Mouse (Mus musculus) brown adipose tissue, adult 24 weeks (tissue): Measurements from ENCODE around the gene Tmem45a2. TPM values are rescaled to one million over a fixed set of nuclear protein-coding genes. Genes with fewer than 3 reads are reported as not detected.

Source experiments
- H3K27ac ChIP-seq: fragments of 200-500 bp; replicated peaks from 2 replicates; pipeline ENCODE4 v1.5.1; 2012; ENCODE audit warnings: low read depth, mild to moderate bottlenecking, low read length
- H3K4me1 ChIP-seq: fragments of 200-500 bp; 2 replicates; pipeline ENCODE4 v1.6.1; 2012; ENCODE audit warnings: low read length, mixed read lengths; ENCODE audit not compliant: control insufficient read depth, insufficient read depth, insufficient read length
- H3K4me3 ChIP-seq: fragments of 200-500 bp; 2 replicates; pipeline ENCODE4 v1.5.1; 2012; ENCODE audit warnings: low read depth, mild to moderate bottlenecking, low read length, moderate library complexity; ENCODE audit not compliant: insufficient read depth
- polyA plus RNA-seq: library from polyadenylated mRNA; stranded (reverse); fragments of >200 nt; gene quantifications from 2 replicates; pipeline ENCODE4 v1.2.4, GENCODE M21; 2012; ENCODE audit not compliant: missing spikeins, insufficient read depth, insufficient read length

Gene Tmem45a2
- polyA plus RNA-seq: not detected in 2 replicates

- Histone ChIP-seq H3K4me3 (no peak within 1 kb of the TSS), H3K27ac (no peak within 1 kb of the TSS), H3K4me1 (no peaks in the 10 kb centered on the region)
These were observed at the start of gene Tmem45a2 for GRCm38 (mm10) chr16:57071132-57071639. Gene Tmem45a2 (minus strand): TSS chr16:57071372.

DNA sequence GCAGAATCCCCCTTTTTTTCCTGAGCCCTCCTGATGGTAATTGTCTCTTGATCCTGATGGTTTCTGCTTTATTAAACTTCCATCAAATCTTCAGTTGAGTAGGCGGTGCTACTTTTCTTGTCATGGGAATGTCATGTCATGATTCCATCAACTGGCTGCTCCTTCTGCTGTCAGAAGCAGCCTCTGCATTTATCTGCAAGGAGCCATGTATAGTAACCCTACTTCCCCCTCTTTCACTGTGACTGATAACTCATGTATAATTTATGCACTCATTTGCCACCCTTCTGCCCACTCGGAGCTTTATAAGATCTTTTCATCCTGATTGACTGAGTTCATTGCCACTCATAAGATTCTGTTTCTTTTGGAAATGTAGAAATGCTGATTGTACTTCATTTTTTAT is 46.4 kb upstream of the Tmem45a2 start:
- Histone ChIP-seq H3K4me1 (no peaks in the 10 kb centered on the region), H3K27ac (no peak overlapping the region), H3K4me3 (no peak overlapping the region)

- H3K4me1 ChIP-seq: no peaks in the 10 kb centered on the region
- no peak overlapping the region for H3K27ac ChIP-seq
- H3K4me3 ChIP-seq: no peak overlapping the region
These were observed 44.9 kb upstream of the Tmem45a2 start for GRCm38 (mm10) chr16:57116066-57116465.

DNA sequence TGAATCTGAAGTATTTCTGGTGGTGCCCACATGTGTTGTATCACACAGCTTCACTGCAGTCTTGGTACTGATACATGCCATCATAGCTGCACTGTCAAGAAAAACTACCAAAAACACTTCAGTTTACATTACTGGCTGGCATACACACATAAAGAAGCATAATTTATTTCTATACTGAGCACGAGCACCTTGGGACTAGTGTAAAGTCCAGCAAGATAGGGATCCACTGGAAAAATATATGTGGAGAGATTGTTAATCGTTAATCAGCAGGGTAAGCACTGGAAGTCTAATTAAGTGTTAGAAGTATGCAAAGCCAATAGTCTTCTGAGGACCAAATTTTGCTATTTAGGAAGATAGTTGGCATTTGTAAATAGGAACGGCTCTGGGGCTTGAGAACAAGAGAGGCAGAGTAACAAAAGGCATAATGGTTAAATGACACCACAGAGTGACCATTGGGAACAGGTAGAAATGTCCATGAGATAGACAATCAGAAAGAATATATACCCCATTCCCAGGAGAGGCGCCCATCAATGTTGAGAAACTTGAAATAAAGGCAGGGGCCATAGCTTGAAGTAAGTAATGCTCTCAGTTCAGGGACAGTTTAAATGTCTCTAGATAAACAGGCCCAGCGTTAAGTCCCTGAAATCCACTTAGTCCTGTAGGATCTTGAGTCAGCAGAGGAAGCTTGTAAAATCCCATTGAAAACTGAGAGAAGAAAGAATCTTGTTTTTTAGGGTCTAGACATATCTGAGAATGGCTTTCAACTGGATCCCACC is 35.2 kb upstream of the Tmem45a2 start:
- Histone ChIP-seq H3K4me3 (no peak overlapping the region), H3K27ac (no peak overlapping the region), H3K4me1 (no peaks in the 10 kb centered on the region)

DNA sequence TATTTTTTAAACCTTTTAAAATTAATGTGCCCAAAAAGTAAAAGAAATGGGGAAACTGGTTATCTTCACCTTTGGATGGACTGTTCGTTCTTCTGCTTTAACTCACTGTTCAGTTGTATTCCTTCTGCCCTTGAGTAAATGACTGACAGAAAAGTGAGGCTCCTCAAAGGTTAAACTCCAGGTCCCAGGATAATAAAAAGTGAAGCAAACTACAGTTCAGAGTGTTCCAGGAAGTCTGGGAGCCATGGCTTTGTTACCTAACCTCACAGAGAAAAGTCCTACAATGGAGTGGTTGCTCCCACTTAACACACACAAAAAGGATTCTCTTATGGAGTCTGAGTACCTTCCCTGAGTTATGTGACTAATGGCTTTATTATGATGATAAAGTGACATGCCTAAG is 30.0 kb upstream of the Tmem45a2 start:
- Histone ChIP-seq H3K4me1 (no peaks in the 10 kb centered on the region), H3K4me3 (no peak overlapping the region), H3K27ac (no peak overlapping the region)

- Histone ChIP-seq H3K4me1 (no peaks in the 10 kb centered on the region), H3K4me3 (no peak overlapping the region), H3K27ac (no peak overlapping the region)
These were observed 28.5 kb upstream of the Tmem45a2 start for GRCm38 (mm10) chr16:57099572-57100237.

DNA sequence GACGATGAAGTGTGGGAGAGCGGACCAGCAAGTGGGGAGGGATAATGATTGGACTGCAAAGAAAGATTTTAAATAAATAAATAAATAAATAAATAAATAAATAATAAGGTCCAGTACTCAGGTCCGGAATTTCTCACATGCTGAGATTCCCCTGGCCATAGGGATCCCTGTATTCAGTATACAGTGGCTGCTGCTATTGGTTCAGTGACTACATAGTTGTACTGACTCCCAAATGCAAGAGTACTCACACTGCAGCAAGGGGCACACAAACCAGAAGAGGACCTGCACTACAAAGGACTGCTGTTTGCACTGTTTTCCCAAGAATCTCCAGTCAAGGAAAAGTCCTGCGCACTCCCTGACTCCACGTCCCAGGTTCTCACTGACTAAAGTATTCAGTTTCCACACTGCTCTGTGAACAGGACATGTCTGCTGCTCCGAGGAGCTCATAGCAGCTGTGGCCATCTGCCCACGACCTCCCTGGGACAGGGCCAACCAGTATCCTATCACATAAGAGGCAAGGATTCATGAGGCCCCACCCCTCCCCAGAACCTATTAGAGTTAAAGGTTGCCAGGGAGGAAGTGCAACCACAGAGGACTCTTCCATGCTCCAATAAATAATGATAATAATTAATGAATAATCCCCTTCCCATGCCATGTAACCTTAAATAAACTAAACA is 27.4 kb upstream of the Tmem45a2 start:
- H3K27ac ChIP-seq: no peak overlapping the region
- no peak overlapping the region for H3K4me3 ChIP-seq
- H3K4me1 ChIP-seq: no peaks in the 10 kb centered on the region

DNA sequence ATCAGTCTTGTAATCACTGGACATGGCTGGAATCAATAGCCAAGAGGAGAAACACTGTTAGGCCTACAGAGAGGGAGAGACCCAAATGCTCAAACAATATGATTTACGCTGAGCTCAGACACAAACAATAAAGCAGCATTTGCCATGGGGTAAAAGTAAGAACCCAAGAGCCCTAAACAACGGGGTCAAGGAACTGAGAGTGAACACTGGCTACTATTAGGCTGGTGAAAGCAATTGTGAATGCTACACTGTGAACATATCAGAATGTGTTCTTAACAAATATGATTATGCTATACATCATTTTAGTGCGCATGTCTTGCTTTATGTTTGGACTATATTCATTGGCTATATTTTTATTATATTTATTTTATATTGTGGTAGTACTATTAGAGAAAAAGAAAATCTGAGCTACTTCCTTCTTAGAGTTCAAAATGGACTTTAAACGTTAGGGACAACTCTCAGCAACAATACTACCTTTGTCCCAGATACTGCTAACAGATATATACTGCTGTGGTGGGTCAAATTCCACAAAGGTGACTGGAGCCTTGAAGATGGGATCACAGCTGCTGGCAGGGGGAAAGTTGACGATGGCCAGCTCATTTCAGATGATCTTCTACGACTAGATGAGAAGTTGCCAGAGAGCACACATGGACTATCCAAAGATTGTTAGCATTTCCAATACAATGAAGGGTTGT is 21.9 kb upstream of the Tmem45a2 start:
- H3K4me1 ChIP-seq: no peaks in the 10 kb centered on the region
- H3K4me3 ChIP-seq: no peak overlapping the region
- no peak overlapping the region for H3K27ac ChIP-seq

DNA sequence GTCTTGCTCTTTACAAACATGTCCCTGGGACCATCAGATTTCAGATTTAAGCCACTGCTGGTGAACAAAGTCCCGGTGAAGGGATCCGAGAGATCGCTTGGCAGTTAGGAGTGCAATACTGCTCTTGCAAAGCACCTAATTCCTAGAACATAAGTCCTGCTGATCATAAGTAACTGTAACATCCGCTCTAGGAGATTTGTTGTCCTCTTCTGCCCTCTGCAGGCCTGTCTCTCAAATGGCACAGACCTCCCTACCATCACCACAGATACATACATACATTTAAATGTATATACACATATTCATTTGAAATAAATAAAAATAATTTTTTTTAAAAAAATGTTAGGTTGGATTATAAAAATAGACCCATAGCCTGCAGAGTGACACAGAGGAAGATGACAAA is 21.3 kb upstream of the Tmem45a2 start:
- no peak overlapping the region for H3K4me3 ChIP-seq
- no peaks in the 10 kb centered on the region for H3K4me1 ChIP-seq
- H3K27ac ChIP-seq: no peak overlapping the region

DNA sequence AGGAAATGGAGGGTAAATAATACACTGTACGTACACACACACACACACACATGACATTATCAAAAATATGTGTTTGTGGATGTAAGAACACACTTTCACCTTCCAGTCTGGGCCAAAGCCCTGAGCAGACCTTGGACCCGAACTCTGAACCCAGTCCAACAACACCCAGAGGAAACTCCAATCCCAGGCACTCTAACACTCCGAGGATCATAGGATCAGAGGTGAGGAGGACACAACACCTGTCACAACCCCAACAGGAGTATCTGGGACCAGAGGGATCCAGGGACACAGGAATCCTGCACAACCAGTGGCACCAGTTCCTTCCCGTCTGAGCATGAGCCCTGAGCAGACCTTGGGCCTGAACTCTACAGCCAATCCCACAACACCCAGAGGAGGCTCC is 8.4 kb upstream of the Tmem45a2 start:
- no peak overlapping the region for H3K4me3 ChIP-seq
- H3K27ac ChIP-seq: no peak overlapping the region

GRCm38 (mm10) chr16:57075986-57076385 is 4.8 kb upstream of the Tmem45a2 start:
- no peak overlapping the region for H3K27ac ChIP-seq
- H3K4me3 ChIP-seq: no peak overlapping the region
- no peaks in the 10 kb centered on the region for H3K4me1 ChIP-seq

More for the DNA sequence above, 8.4 kb upstream of the Tmem45a2 start:
- H3K4me1 ChIP-seq: no peaks in the 10 kb centered on the region

DNA sequence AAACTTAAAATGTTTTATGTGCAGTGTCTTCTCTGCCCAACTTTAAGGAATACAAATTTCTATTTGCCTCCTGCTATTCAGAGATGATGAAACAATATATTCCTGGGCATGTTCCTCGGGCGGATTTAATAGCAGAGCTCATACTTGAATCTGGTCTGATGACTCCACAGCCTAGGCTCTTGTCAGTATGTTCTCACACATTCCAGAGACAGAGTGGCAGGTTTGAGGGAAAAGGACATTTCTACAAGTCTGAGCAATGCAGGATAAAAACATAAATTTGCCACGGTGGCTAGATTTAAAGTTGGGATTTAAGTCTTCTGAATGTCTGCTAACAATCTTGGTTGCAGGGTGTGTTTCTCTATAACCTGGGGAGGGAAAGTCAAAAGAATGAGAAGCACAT is 9.1 kb downstream of the Tmem45a2 start:
- Histone ChIP-seq H3K4me1 (no peaks in the 10 kb centered on the region), H3K4me3 (no peak overlapping the region), H3K27ac (no peak overlapping the region)

DNA sequence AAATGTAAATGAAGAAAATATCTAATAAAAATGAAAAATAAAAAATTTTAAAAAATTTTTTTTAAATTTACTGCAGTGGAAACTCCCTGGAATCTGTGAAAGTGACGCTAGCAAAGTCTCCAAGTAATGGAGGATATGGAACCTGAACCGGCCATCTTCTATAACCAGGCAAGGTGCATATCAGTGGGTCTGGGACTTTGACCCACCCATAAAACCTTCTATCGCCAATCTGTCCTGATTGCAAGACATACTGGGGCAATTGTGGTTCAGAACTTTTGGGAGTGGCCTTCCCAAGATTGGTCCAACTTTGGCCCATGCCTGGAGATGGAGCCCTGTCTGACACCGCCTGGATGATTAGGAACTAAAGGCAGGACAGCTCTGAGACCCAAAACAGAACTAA is 14.2 kb downstream of the Tmem45a2 start:
- no peaks in the 10 kb centered on the region for H3K4me1 ChIP-seq
- H3K4me3 ChIP-seq: no peak overlapping the region
- H3K27ac ChIP-seq: no peak overlapping the region

DNA sequence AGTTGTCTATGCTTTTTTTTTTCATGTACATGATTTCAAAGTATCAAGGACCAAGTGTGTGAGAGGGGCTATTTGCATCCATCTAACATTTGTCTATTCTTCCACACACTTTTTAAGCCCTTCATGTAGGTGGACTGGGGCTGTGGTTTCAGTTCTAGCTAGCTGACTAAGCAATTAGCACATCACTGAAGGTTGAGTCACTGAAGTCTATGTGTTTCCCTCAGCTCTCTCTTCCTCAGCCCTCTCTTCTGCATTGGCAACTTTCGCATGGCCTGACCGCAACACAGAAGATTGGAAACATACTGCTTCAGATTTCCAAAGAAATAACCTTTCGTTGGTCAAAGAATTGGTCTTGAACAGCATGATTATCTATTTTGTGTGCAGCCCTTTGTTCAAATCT is 21.2 kb downstream of the Tmem45a2 start:
- H3K4me3 ChIP-seq: no peak overlapping the region
- H3K4me1 ChIP-seq: no peaks in the 10 kb centered on the region
- H3K27ac ChIP-seq: no peak overlapping the region

- Histone ChIP-seq H3K4me3 (no peak overlapping the region), H3K27ac (no peak overlapping the region), H3K4me1 (no peaks in the 10 kb centered on the region)
These were observed 32.6 kb downstream of the Tmem45a2 start for GRCm38 (mm10) chr16:57038600-57038999.
